ENCODE assay signal across 12 mouse cellular contexts in the genomic region with DNA sequence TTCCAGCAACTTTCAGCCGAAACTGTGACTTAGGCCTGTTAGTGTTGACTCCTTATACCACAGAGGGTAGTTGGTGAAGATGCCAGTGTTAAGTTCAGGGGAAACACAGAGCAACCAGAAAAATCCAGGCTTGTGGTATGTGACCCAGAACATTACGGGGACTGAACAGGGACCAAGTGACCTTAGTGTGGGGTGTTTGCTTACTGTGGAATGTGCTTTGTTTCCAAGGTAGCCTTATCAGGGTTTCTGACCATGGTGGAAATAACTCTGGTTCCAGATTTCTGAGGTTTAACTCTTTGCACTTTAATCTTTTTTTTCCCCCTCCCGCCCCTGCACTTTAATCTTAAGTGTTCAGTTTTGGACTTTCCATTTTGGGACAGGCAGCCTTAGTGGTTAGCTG. TPM values are rescaled to one million over a fixed set of nuclear protein-coding genes. Genes with fewer than 3 reads are reported as not detected.
DNase-seq lines count a peak whose midpoint lies in the region; ATAC-seq and TF ChIP-seq lines count a peak whose summit lies in the region.
"Had no signal": no experiment of that assay in that cellular context is flagged by ENCODE, and none has a peak within 500 bp of the region (broad histone marks: within the 10 kb centered on the region; RNA-seq: fewer than 3 reads in every experiment).

No protein-coding gene starts in this region.

- peaks cover 26% of the 10 kb centered on the region for H3K4me1 ChIP-seq in heart, embryonic 15.5 days (replicated peaks)
- H3K4me1 ChIP-seq in lung, embryonic 14.5 days (ENCODE audit: insufficient read depth): peaks cover 4% of the 10 kb centered on the region; the same call in 1 of the 2 replicates
- peaks cover 64% of the 10 kb centered on the region for H3K4me1 ChIP-seq in liver, embryonic 12.5 days
- peaks cover 5% of the 10 kb centered on the region for H3K4me1 ChIP-seq in stomach, embryonic 16.5 days (ENCODE audit: control insufficient read depth, insufficient read depth, low read length)

- peaks cover 14% of the 10 kb centered on the region; the same call in 1 of the 2 replicates for H3K36me3 ChIP-seq in heart, embryonic 15.5 days
- H3K36me3 ChIP-seq in lung, embryonic 14.5 days (ENCODE audit: insufficient read depth): peaks cover 56% of the 10 kb centered on the region
- H3K36me3 ChIP-seq in liver, embryonic 12.5 days: peaks cover 84% of the 10 kb centered on the region
- H3K36me3 ChIP-seq in stomach, embryonic 16.5 days (ENCODE audit: control insufficient read depth, insufficient read depth, low read length): no peaks in the 10 kb centered on the region

- peak overlapping the region; percentile 84 for H3K27ac ChIP-seq in heart, embryonic 15.5 days
- H3K27ac ChIP-seq in lung, embryonic 14.5 days (ENCODE audit: low read depth): peak overlapping the region; percentile 72; the same call in 1 of the 2 replicates
- peak overlapping the region; percentile 21; the same call in 1 of the 2 replicates for H3K27ac ChIP-seq in liver, embryonic 12.5 days
- peak overlapping the region; percentile 12; the same call in 1 of the 2 replicates for H3K27ac ChIP-seq in stomach, embryonic 16.5 days (ENCODE audit: low read length)

- WGBS in heart, embryonic 15.5 days: 36% methylated on average over 3 of the region's 3 CpGs
- WGBS in lung, embryonic 14.5 days: 58% methylated on average over 3 of the region's 3 CpGs
- 74% methylated on average over 3 of the region's 3 CpGs for WGBS in liver, embryonic 12.5 days (ENCODE audit: insufficient replicate concordance)
- 67% methylated on average over 3 of the region's 3 CpGs for WGBS in stomach, embryonic 16.5 days

- no peak overlapping the region for H3K9ac ChIP-seq in heart, embryonic 15.5 days
- H3K9ac ChIP-seq in lung, embryonic 14.5 days: no peak overlapping the region; the same call in 1 of the 2 replicates
- no peak overlapping the region for H3K9ac ChIP-seq in liver, embryonic 12.5 days
- no peak overlapping the region for H3K9ac ChIP-seq in stomach, embryonic 16.5 days (ENCODE audit: low read length)

- ATAC-seq in heart, embryonic 15.5 days (replicated peaks; ENCODE audit: insufficient number of reproducible peaks, insufficient read depth, low FRiP score, low read depth): peak; percentile 44; the same call in 1 of the 2 replicates
- ATAC-seq in lung, embryonic 14.5 days (ENCODE audit: insufficient read depth): peak; percentile 60; the same call in 1 of the 2 replicates
- no peak for ATAC-seq in liver, embryonic 12.5 days
- peak; percentile 66; the same call in 1 of the 2 replicates for ATAC-seq in stomach, embryonic 16.5 days (ENCODE audit: insufficient read depth, low FRiP score)

- DNase-seq in heart, postnatal 4 days: no peak
- peak; percentile 26 for DNase-seq in lung, embryonic 14.5 days
- no peak for DNase-seq in lung, postnatal 14 days
- no peak for DNase-seq in right cerebral cortex, postnatal 10 days (ENCODE audit: low spot score in 2 of 2)
- DNase-seq in gastrocnemius, adult 18-20 months (ENCODE audit: low spot score): no peak
- DNase-seq: cerebellum, adult 11-12 months; left cerebral cortex, postnatal 4 days; right cerebral cortex, postnatal 25 days; thymus, postnatal 4 days had no signal

- H3K9me3 ChIP-seq in heart, embryonic 15.5 days (replicated peaks): no peaks in the 10 kb centered on the region
- no peaks in the 10 kb centered on the region for H3K9me3 ChIP-seq in lung, embryonic 14.5 days (ENCODE audit: low read depth, low read length)
- no peaks in the 10 kb centered on the region for H3K9me3 ChIP-seq in liver, embryonic 12.5 days (replicated peaks)
- no peaks in the 10 kb centered on the region for H3K9me3 ChIP-seq in stomach, embryonic 16.5 days (replicated peaks; ENCODE audit: control insufficient read depth, low read length)

- H3K4me3 ChIP-seq in heart, embryonic 15.5 days: no peak overlapping the region
- no peak overlapping the region for H3K4me3 ChIP-seq in lung, embryonic 14.5 days (ENCODE audit: low read depth, low read length)
- H3K4me3 ChIP-seq in liver, embryonic 12.5 days: no peak overlapping the region
- H3K4me3 ChIP-seq in stomach, embryonic 16.5 days (replicated peaks; ENCODE audit: low read length): no peak overlapping the region

- TF ChIP-seq CTCF in lung, embryonic 14.5 days (IDR thresholded peaks at IDR 0.05; ENCODE audit: low read depth): no peak

- H3K27me3 ChIP-seq in heart, embryonic 15.5 days: no peaks in the 10 kb centered on the region
- H3K27me3 ChIP-seq in lung, embryonic 14.5 days (ENCODE audit: insufficient read depth, low read length): no peaks in the 10 kb centered on the region
- no peaks in the 10 kb centered on the region for H3K27me3 ChIP-seq in liver, embryonic 12.5 days (replicated peaks)
- H3K27me3 ChIP-seq in stomach, embryonic 16.5 days (ENCODE audit: control insufficient read depth, insufficient read depth, low read length): no peaks in the 10 kb centered on the region

- peak overlapping the region; percentile 41; the same call in 1 of the 2 replicates for H3K4me2 ChIP-seq in heart, embryonic 15.5 days
- peak overlapping the region; percentile 22; the same call in 1 of the 2 replicates for H3K4me2 ChIP-seq in lung, embryonic 14.5 days
- no peak overlapping the region for H3K4me2 ChIP-seq in liver, embryonic 12.5 days
- H3K4me2 ChIP-seq in stomach, embryonic 16.5 days (ENCODE audit: low read depth, low read length): no peak overlapping the region

RNA-seq across cellular contexts. Expression of a gene that starts 6.6 kb away (rescaled TPM):
- 9.0 and 12.3 TPM in 2 replicates for polyA plus RNA-seq in heart, embryonic 15.5 days (2015; fragmentation: Nextera tagmentation; extraction: Ambion mirVana)
- total RNA-seq in heart, postnatal 4 days (2021): 10 to 100 TPM; 17.8 to 18.9 TPM
- polyA plus RNA-seq in lung, embryonic 14.5 days (2014; fragmentation: Nextera tagmentation; extraction: Ambion mirVana): 23.1 and 23.2 TPM in 2 replicates
- 16.5 and 17.6 TPM in 2 replicates for polyA plus RNA-seq in liver, embryonic 12.5 days (2016; fragmentation: Nextera tagmentation; extraction: Ambion mirVana)
- 14.1 and 15.3 TPM in 2 replicates for polyA plus RNA-seq in stomach, embryonic 16.5 days (2015; fragmentation: Nextera tagmentation; extraction: Ambion mirVana)
- total RNA-seq in gastrocnemius, adult 18-20 months (2021): 10 to 100 TPM; 15.0 to 15.3 TPM

RNA-seq across cellular contexts. Expression of a gene that starts 24.0 kb away (rescaled TPM):
- 10.5 and 11.3 TPM in 2 replicates for polyA plus RNA-seq in heart, embryonic 15.5 days (2015; fragmentation: Nextera tagmentation; extraction: Ambion mirVana)
- total RNA-seq in heart, postnatal 4 days (2021): 10 to 100 TPM; 45.1 to 46.7 TPM
- polyA plus RNA-seq in lung, embryonic 14.5 days (2014; fragmentation: Nextera tagmentation; extraction: Ambion mirVana): 23.1 and 27.0 TPM in 2 replicates
- polyA plus RNA-seq in liver, embryonic 12.5 days (2016; fragmentation: Nextera tagmentation; extraction: Ambion mirVana): 8.2 and 8.9 TPM in 2 replicates
- polyA plus RNA-seq in stomach, embryonic 16.5 days (2015; fragmentation: Nextera tagmentation; extraction: Ambion mirVana): 18.6 and 20.3 TPM in 2 replicates
- 10 to 100 TPM; 25.1 to 26.8 TPM for total RNA-seq in gastrocnemius, adult 18-20 months (2021)

Comparison
In these comparisons a context has a peak if more than half of its experiments do, and no peak if none do; other contexts are left out.
1. H3K27ac ChIP-seq: peak in every context shown above with its lines; median percentile 84 in heart, embryonic 15.5 days; 72 in lung, embryonic 14.5 days; 21 in liver, embryonic 12.5 days; 12 in stomach, embryonic 16.5 days.
2. H3K4me2 ChIP-seq: peak in heart, embryonic 15.5 days (single experiment) and lung, embryonic 14.5 days (single experiment); none in liver, embryonic 12.5 days (single experiment) and stomach, embryonic 16.5 days (single experiment).